Mouse (Mus musculus): ENCODE data around the gene Utp6. TPM values are rescaled to one million over a fixed set of nuclear protein-coding genes. Genes with fewer than 3 reads are reported as not detected.
A peak's percentile ranks its signal among the peaks of the same experiment; 100 is the strongest.

The Utp6 gene
- polyA plus RNA-seq, 1 experiment from 2014 or later, result 30.0 TPM

- peaks cover 13% of the 10 kb centered on the region for H3K4me1 ChIP-seq (replicated peaks)
- H3K27ac ChIP-seq, result no peak overlapping the region
- no peak for ATAC-seq (ENCODE audit: low read depth)
- no peaks in the 10 kb centered on the region for H3K9me3 ChIP-seq (replicated peaks)
- peaks cover 84% of the 10 kb centered on the region for H3K36me3 ChIP-seq
- no peak overlapping the region for H3K4me2 ChIP-seq
- no peak overlapping the region for H3K9ac ChIP-seq
- DNase-seq, result no peak
- no peak overlapping the region for H3K4me3 ChIP-seq (replicated peaks)
- 90% methylated on average over 3 of the region's 3 CpGs for WGBS (ENCODE audit: insufficient replicate concordance)
- no peaks in the 10 kb centered on the region for H3K27me3 ChIP-seq
These were observed 14.9 kb downstream of the Utp6 start for GRCm38 (mm10) chr11:79947265-79947664.

- Histone ChIP-seq H3K9ac (peak overlapping the region; percentile 31; the same call in 1 of the 2 replicates), H3K4me2 (peak overlapping the region; percentile 30), H3K4me1 (replicated peaks) (peaks cover 13% of the 10 kb centered on the region), H3K27ac (peak overlapping the region; percentile 48), H3K4me3 (replicated peaks) (no peak overlapping the region), H3K27me3 (no peaks in the 10 kb centered on the region), H3K36me3 (peaks cover 87% of the 10 kb centered on the region), H3K9me3 (replicated peaks) (no peaks in the 10 kb centered on the region)
- peak; percentile 24 for DNase-seq
- ATAC-seq (ENCODE audit: low read depth), result peak; percentile 48; the same call in 1 of the 2 replicates
- WGBS (ENCODE audit: insufficient replicate concordance), result 60% methylated on average over 7 of the region's 7 CpGs
These were observed 18.6 kb downstream of the Utp6 start for GRCm38 (mm10) chr11:79943601-79944000.

DNA sequence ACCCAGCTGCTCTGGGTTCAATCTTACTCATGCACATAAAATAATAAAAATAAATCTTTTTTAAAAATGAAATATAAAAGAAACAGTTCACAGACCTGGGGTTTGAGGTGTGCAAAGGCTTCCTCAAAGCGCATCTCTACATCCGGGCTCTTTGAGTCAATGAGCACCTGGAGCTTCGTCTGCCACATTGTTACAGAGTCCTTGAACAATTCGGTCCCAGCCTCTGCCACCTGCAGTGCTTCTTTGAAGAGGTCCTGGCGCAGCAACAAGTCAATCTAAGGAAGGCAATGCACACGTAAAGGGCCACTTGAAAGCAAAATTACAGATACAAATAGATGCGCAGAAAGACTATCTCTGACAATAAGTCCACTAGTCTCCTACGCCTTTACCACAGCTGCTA is 19.1 kb downstream of the Utp6 start:
- H3K4me2 ChIP-seq, result peak overlapping the region; percentile 30
- H3K27ac ChIP-seq, result peak overlapping the region; percentile 48; the same call in 1 of the 2 replicates
- H3K4me1 ChIP-seq (replicated peaks), result peaks cover 13% of the 10 kb centered on the region
- ATAC-seq (ENCODE audit: low read depth), result no peak
- H3K36me3 ChIP-seq, result peaks cover 86% of the 10 kb centered on the region
- H3K9ac ChIP-seq, result peak overlapping the region; percentile 31; the same call in 1 of the 2 replicates
- DNase-seq, result no peak
- no peaks in the 10 kb centered on the region for H3K9me3 ChIP-seq (replicated peaks)
- H3K27me3 ChIP-seq, result no peaks in the 10 kb centered on the region
- no peak overlapping the region for H3K4me3 ChIP-seq (replicated peaks)
- 89% methylated on average over 8 of the region's 8 CpGs for WGBS (ENCODE audit: insufficient replicate concordance)

GRCm38 (mm10) chr11:79935766-79936165 is 26.4 kb downstream of the Utp6 start:
- H3K4me2 ChIP-seq, result no peak overlapping the region
- peaks cover 85% of the 10 kb centered on the region for H3K36me3 ChIP-seq
- no peak for ATAC-seq (ENCODE audit: low read depth)
- no peaks in the 10 kb centered on the region for H3K9me3 ChIP-seq (replicated peaks)
- H3K27ac ChIP-seq, result no peak overlapping the region
- DNase-seq, result no peak
- WGBS (ENCODE audit: insufficient replicate concordance), result 85% methylated on average over 9 of the region's 9 CpGs
- H3K9ac ChIP-seq, result no peak overlapping the region
- H3K4me1 ChIP-seq (replicated peaks), result no peaks in the 10 kb centered on the region
- H3K27me3 ChIP-seq, result no peaks in the 10 kb centered on the region
- H3K4me3 ChIP-seq (replicated peaks), result no peak overlapping the region

- no peaks in the 10 kb centered on the region for H3K9me3 ChIP-seq (replicated peaks)
- H3K4me2 ChIP-seq, result no peak overlapping the region
- 65% methylated on average over 1 of the region's 1 CpGs for WGBS (ENCODE audit: insufficient replicate concordance)
- ATAC-seq (ENCODE audit: low read depth), result no peak
- no peak overlapping the region for H3K27ac ChIP-seq
- peaks cover 8% of the 10 kb centered on the region for H3K4me1 ChIP-seq (replicated peaks)
- H3K9ac ChIP-seq, result no peak overlapping the region
- no peak for DNase-seq
- peaks cover 10% of the 10 kb centered on the region; the same call in 1 of the 2 replicates for H3K27me3 ChIP-seq
- no peaks in the 10 kb centered on the region for H3K36me3 ChIP-seq
- no peak overlapping the region for H3K4me3 ChIP-seq (replicated peaks)
These were observed 39.4 kb downstream of the Utp6 start for GRCm38 (mm10) chr11:79922766-79923165.

- Histone ChIP-seq H3K9ac (no peak overlapping the region), H3K27me3 (peaks cover 10% of the 10 kb centered on the region; the same call in 1 of the 2 replicates), H3K36me3 (no peaks in the 10 kb centered on the region), H3K4me1 (replicated peaks) (peaks cover 8% of the 10 kb centered on the region), H3K9me3 (replicated peaks) (no peaks in the 10 kb centered on the region), H3K4me2 (no peak overlapping the region), H3K27ac (no peak overlapping the region), H3K4me3 (replicated peaks) (no peak overlapping the region)
- ATAC-seq (ENCODE audit: low read depth) (no peak), DNase-seq (no peak)
- WGBS (ENCODE audit: insufficient replicate concordance), result 51% methylated on average over 3 of the region's 3 CpGs
These were observed 40.0 kb downstream of the Utp6 start for GRCm38 (mm10) chr11:79922157-79922556.

DNA sequence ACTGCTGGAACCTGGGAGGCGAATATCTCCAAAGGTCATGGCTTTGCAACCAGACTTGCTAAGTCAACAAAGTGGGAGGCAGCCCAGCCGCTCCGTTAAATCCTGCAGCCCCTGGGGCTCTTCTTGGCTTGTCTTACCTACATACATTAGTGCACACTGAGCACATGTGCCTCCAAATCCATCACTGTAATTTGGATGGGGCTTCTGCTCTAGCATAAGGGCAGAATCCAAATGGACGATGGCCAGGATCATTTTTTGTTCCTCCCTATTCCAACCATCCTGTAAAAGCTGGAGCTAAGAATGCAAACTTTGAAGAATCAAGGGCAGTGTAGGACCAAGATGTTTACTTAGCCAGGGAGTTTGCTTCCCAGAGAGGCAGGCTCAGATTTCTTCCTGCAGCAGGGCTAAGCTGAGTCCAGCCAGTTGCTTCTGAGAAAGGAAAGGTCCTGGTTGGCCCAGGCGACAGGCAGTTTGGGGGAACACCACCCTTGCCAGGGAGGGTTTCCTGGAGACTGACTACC is 41.6 kb downstream of the Utp6 start:
- no peaks in the 10 kb centered on the region for H3K9me3 ChIP-seq (replicated peaks)
- no peaks in the 10 kb centered on the region for H3K36me3 ChIP-seq
- 41% methylated on average over 5 of the region's 5 CpGs for WGBS (ENCODE audit: insufficient replicate concordance)
- H3K4me3 ChIP-seq (replicated peaks), result no peak overlapping the region
- ATAC-seq (ENCODE audit: low read depth), result no peak
- no peak for DNase-seq
- peaks cover 15% of the 10 kb centered on the region; the same call in 1 of the 2 replicates for H3K27me3 ChIP-seq
- no peak overlapping the region for H3K4me2 ChIP-seq
- no peak overlapping the region for H3K9ac ChIP-seq
- H3K27ac ChIP-seq, result no peak overlapping the region
- peaks cover 8% of the 10 kb centered on the region for H3K4me1 ChIP-seq (replicated peaks)

GRCm38 (mm10) chr11:79919685-79920504 is 42.3 kb downstream of the Utp6 start:
- Histone ChIP-seq H3K9ac (no peak overlapping the region), H3K27me3 (peaks cover 15% of the 10 kb centered on the region; the same call in 1 of the 2 replicates), H3K27ac (no peak overlapping the region), H3K4me1 (replicated peaks) (peaks cover 8% of the 10 kb centered on the region), H3K4me2 (no peak overlapping the region), H3K36me3 (no peaks in the 10 kb centered on the region), H3K9me3 (replicated peaks) (no peaks in the 10 kb centered on the region), H3K4me3 (replicated peaks) (no peak overlapping the region)
- 17% methylated on average over 13 of the region's 13 CpGs for WGBS (ENCODE audit: insufficient replicate concordance)
- DNase-seq, result peak; percentile 39
- no peak for ATAC-seq (ENCODE audit: low read depth)

- no peaks in the 10 kb centered on the region for H3K9me3 ChIP-seq (replicated peaks)
- no peaks in the 10 kb centered on the region for H3K36me3 ChIP-seq
- peaks cover 10% of the 10 kb centered on the region; the same call in 1 of the 2 replicates for H3K27me3 ChIP-seq
- no peak overlapping the region for H3K4me3 ChIP-seq (replicated peaks)
- no peak overlapping the region for H3K27ac ChIP-seq
- H3K4me1 ChIP-seq (replicated peaks), result peaks cover 5% of the 10 kb centered on the region
- ATAC-seq (ENCODE audit: low read depth), result no peak
- DNase-seq, result no peak
- H3K9ac ChIP-seq, result no peak overlapping the region
- no peak overlapping the region for H3K4me2 ChIP-seq
- WGBS (ENCODE audit: insufficient replicate concordance), result 70% methylated on average over 9 of the region's 9 CpGs
These were observed 46.4 kb downstream of the Utp6 start for GRCm38 (mm10) chr11:79915696-79916349.

DNA sequence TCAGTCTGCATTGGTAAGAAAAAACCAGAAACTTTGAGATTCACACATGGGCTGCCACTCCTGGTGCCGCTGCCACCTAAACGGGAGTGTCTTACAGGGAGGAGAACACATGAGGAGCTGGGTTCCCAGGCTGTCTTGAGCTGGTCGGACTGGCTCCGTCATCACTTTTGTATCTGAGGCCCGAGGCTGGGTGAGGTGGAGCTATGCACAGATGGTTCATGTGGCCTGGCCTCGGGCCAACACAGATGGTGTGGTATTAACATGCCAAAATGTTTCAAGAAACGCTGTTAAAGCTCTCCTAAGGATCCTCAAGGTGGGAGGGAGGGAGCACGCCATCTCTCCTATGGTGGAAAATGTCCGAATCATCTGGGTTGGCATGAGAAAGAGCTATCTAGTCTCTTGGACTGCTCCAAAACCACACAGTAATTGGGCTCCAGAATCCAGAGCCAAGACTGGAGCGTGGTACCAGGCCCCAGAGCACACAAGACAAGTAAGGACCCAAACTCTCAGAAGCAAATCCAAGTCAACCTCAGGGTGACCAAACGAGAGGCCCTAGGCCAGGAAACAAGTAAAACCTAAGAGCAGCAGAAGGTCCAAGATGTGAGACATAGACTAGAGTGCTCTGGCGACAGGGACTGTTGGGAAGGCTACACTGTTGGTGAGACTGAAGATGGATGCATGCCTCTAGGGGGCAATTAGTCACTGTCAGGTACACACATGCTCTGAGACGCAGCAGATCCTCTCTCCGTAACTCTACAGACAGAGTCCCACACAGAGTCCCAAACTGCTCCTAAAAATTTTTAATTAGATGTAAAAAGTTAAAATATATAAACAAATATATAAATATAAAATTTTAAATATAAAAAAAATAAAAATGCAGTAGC is 53.3 kb downstream of the Utp6 start:
- Histone ChIP-seq H3K27ac (no peak overlapping the region), H3K27me3 (no peaks in the 10 kb centered on the region), H3K4me1 (replicated peaks) (no peaks in the 10 kb centered on the region), H3K9ac (no peak overlapping the region), H3K9me3 (replicated peaks) (no peaks in the 10 kb centered on the region), H3K36me3 (no peaks in the 10 kb centered on the region), H3K4me3 (replicated peaks) (no peak overlapping the region), H3K4me2 (no peak overlapping the region)
- no peak for ATAC-seq (ENCODE audit: low read depth)
- no peak for DNase-seq
- WGBS (ENCODE audit: insufficient replicate concordance), result 75% methylated on average over 14 of the region's 14 CpGs

GRCm38 (mm10) chr11:79906920-79907319 is 55.3 kb downstream of the Utp6 start:
- no peaks in the 10 kb centered on the region for H3K9me3 ChIP-seq (replicated peaks)
- DNase-seq (no peak), ATAC-seq (ENCODE audit: low read depth) (no peak)
- no peaks in the 10 kb centered on the region for H3K36me3 ChIP-seq
- H3K27me3 ChIP-seq, result no peaks in the 10 kb centered on the region
- no peak overlapping the region for H3K9ac ChIP-seq
- 71% methylated on average over 9 of the region's 9 CpGs for WGBS (ENCODE audit: insufficient replicate concordance)
- no peak overlapping the region for H3K4me2 ChIP-seq
- no peak overlapping the region for H3K27ac ChIP-seq
- H3K4me3 ChIP-seq (replicated peaks), result no peak overlapping the region
- H3K4me1 ChIP-seq (replicated peaks), result no peaks in the 10 kb centered on the region

Measured in liver, embryonic 13.5 days (tissue).